Comparison of ENCODE assay signal across 8 mouse cellular contexts in genomic region chr1:164217791-164218685, GRCm38 (mm10). TPM values are rescaled to one million over a fixed set of nuclear protein-coding genes. Genes with fewer than 3 reads are reported as not detected.
DNase-seq lines count a peak whose midpoint lies in the region; ATAC-seq and TF ChIP-seq lines count a peak whose summit lies in the region.
"Had no signal": no experiment of that assay in that cellular context is flagged by ENCODE, and none has a peak within 500 bp of the region (broad histone marks: within the 10 kb centered on the region; RNA-seq: fewer than 3 reads in every experiment).

No protein-coding gene starts in this region.

- TF ChIP-seq RAD21 in MEL (IDR thresholded peaks at IDR 0.05; ENCODE audit: low read depth, low read length): no peak

- no peak for TF ChIP-seq POLR2A in MEL (IDR thresholded peaks at IDR 0.05; ENCODE audit: control insufficient read depth in 1 of 2, insufficient read depth in 1 of 2, low read depth in 1 of 2, low read length in 2 of 2, poor library complexity in 1 of 2)

- H3K9me3 ChIP-seq in kidney, embryonic 16.5 days (ENCODE audit: low read length): no peaks in the 10 kb centered on the region
- no peaks in the 10 kb centered on the region for H3K9me3 ChIP-seq in MEL (replicated peaks; ENCODE audit: insufficient read depth, low read length)
- H3K9me3 ChIP-seq in liver, embryonic 14.5 days (ENCODE audit: control insufficient read depth, low read length): no peaks in the 10 kb centered on the region
- H3K9me3 ChIP-seq: stomach, embryonic 15.5 days had no signal

- TF ChIP-seq EP300 in MEL (IDR thresholded peaks at IDR 0.05; ENCODE audit: low read depth in 1 of 2, low read length in 2 of 2): no peak
- TF ChIP-seq EP300 in liver, embryonic 14.5 days (IDR thresholded peaks at IDR 0.05; ENCODE audit: low read depth): no peak

- no peak overlapping the region for H3K27ac ChIP-seq in kidney, embryonic 16.5 days (ENCODE audit: low read length)
- H3K27ac ChIP-seq in MEL (ENCODE audit: control insufficient read depth, low read depth, low read length): no peak overlapping the region
- no peak overlapping the region for H3K27ac ChIP-seq in liver, embryonic 14.5 days
- H3K27ac ChIP-seq: stomach, embryonic 15.5 days had no signal

- H3K27me3 ChIP-seq in kidney, embryonic 16.5 days (ENCODE audit: insufficient read depth, low read length): no peaks in the 10 kb centered on the region; the same call in 1 of the 2 replicates
- H3K27me3 ChIP-seq in MEL (ENCODE audit: control insufficient read depth in 1 of 2, insufficient read depth in 2 of 2, low read length in 2 of 2): peaks cover 0 to 8% of the 10 kb centered on the region in 2 experiments; a peak in 3 of 4 replicates
- H3K27me3 ChIP-seq in liver, embryonic 14.5 days (ENCODE audit: control insufficient read depth, insufficient read depth, low read length): no peaks in the 10 kb centered on the region
- H3K27me3 ChIP-seq: stomach, embryonic 15.5 days had no signal

- ATAC-seq in kidney, embryonic 16.5 days (ENCODE audit: low FRiP score, low TSS enrichment): no peak
- ATAC-seq in liver, embryonic 14.5 days (ENCODE audit: insufficient read depth): no peak
- ATAC-seq in activated CD4-positive, CD25-positive, alpha-beta regulatory T cell, adult 4 months: no peak

- 38% methylated on average over 15 of the region's 15 CpGs for WGBS in kidney, embryonic 16.5 days
- WGBS in liver, embryonic 14.5 days (ENCODE audit: insufficient replicate concordance): 27% methylated on average over 15 of the region's 15 CpGs

- no peak overlapping the region for H3K9ac ChIP-seq in kidney, embryonic 16.5 days (replicated peaks; ENCODE audit: low read length)
- H3K9ac ChIP-seq in MEL (ENCODE audit: control insufficient read depth, low read depth, low read length, poor library complexity, severe bottlenecking): no peak overlapping the region
- no peak overlapping the region for H3K9ac ChIP-seq in liver, embryonic 14.5 days (replicated peaks)
- H3K9ac ChIP-seq: stomach, embryonic 15.5 days had no signal

- H3K36me3 ChIP-seq in kidney, embryonic 16.5 days (ENCODE audit: insufficient read depth, low read length): no peaks in the 10 kb centered on the region
- H3K36me3 ChIP-seq in MEL (ENCODE audit: control insufficient read depth in 1 of 2, insufficient read depth in 2 of 2, low read length in 2 of 2): no peaks in the 10 kb centered on the region
- no peaks in the 10 kb centered on the region for H3K36me3 ChIP-seq in liver, embryonic 14.5 days (replicated peaks; ENCODE audit: control insufficient read depth, insufficient read depth, low read depth)
- H3K36me3 ChIP-seq: stomach, embryonic 15.5 days had no signal

- H3K4me2 ChIP-seq in kidney, embryonic 16.5 days (replicated peaks; ENCODE audit: low read depth, low read length): peak overlapping the region; percentile 31; the same call in 1 of the 2 replicates
- 0 out of 2 replicates have a peak overlapping the region, but pooled peaks have one; percentile 11 for H3K4me2 ChIP-seq in liver, embryonic 14.5 days (ENCODE audit: low read depth)
- H3K4me2 ChIP-seq: stomach, embryonic 15.5 days had no signal

- no peak overlapping the region for H3K4me3 ChIP-seq in kidney, embryonic 16.5 days (ENCODE audit: low read length)
- no peak overlapping the region for H3K4me3 ChIP-seq in MEL (ENCODE audit: control insufficient read depth in 1 of 2, insufficient read depth in 1 of 2, low read depth in 2 of 2, low read length in 2 of 2)
- H3K4me3 ChIP-seq in liver, embryonic 14.5 days (ENCODE audit: insufficient read depth in 1 of 2, low read depth in 2 of 2, low read length in 2 of 2): no peak overlapping the region
- H3K4me3 ChIP-seq: stomach, embryonic 15.5 days had no signal

- H3K79me2 ChIP-seq in MEL (ENCODE audit: control insufficient read depth, insufficient read depth, low read length, poor library complexity): no peaks in the 10 kb centered on the region

- H3K4me1 ChIP-seq in kidney, embryonic 16.5 days (ENCODE audit: insufficient read depth, low read length): peaks cover 8% of the 10 kb centered on the region; the same call in 1 of the 2 replicates
- H3K4me1 ChIP-seq in MEL (ENCODE audit: control insufficient read depth in 1 of 2, insufficient read depth in 2 of 2, low read length in 2 of 2): no peaks in the 10 kb centered on the region; a peak in 1 of 4 replicates
- peaks cover 0 to 3% of the 10 kb centered on the region in 2 experiments; a peak in 1 of 4 replicates for H3K4me1 ChIP-seq in liver, embryonic 14.5 days (replicated peaks; ENCODE audit: control insufficient read depth in 2 of 2, insufficient read depth in 2 of 2, low read length in 1 of 2)

- no peak for TF ChIP-seq CTCF in MEL (IDR thresholded peaks at IDR 0.05 in 2 of 3, conservative IDR thresholded peaks at IDR 0.05 in 1 of 3; ENCODE audit: control insufficient read depth in 1 of 3, insufficient read depth in 1 of 3, low read depth in 2 of 3, low read length in 3 of 3, poor library complexity in 1 of 3, severe bottlenecking in 1 of 3)
- TF ChIP-seq CTCF in liver, embryonic 14.5 days (IDR thresholded peaks at IDR 0.05; ENCODE audit: low read depth): no peak

- DNase-seq in kidney, postnatal 25 days: no peak
- peak; percentile 19 for DNase-seq in MEL (ENCODE audit: low read depth, low spot score)
- peak; percentile 63 for DNase-seq in brain, adult 2 months (ENCODE audit: low read depth, low spot score)
- DNase-seq in liver, embryonic 14.5 days (ENCODE audit: low read depth in 3 of 3, low spot score in 3 of 3): no peak
- peak; percentile 21 for DNase-seq in thymus, postnatal 4 days

TF ChIP-seq in MEL, 35 proteins besides CTCF, POLR2A, EP300 and RAD21:
- TF ChIP-seq RCOR1 (IDR thresholded peaks at IDR 0.05; ENCODE audit: low read depth, low read length) (no peak), HCFC1 (IDR thresholded peaks at IDR 0.05; ENCODE audit: low read depth, low read length) (no peak), MAX (IDR thresholded peaks at IDR 0.05; ENCODE audit: low read length) (no peak), MAFK (IDR thresholded peaks at IDR 0.05; ENCODE audit: borderline replicate concordance, low read depth, low read length) (no peak), GATA1 (IDR thresholded peaks at IDR 0.05; ENCODE audit: low read depth, low read length) (peak; percentile 19; the same call in 1 of the 2 replicates)

RNA-seq across cellular contexts. Expression of gene Slc19a2, which starts 30.8 kb away (rescaled TPM):
- polyA plus RNA-seq in kidney, embryonic 16.5 days (2015; fragmentation: Nextera tagmentation; extraction: Ambion mirVana): 11.3 and 12.1 TPM in 2 replicates
- total RNA-seq in MEL (2012; rRNA removed): 9.7 TPM in 2 replicates
- polyA plus RNA-seq in MEL (2012; ENCODE audit: insufficient read depth in 1 of 2, insufficient read length in 2 of 2, low read depth in 1 of 2, low replicate concordance in 2 of 2, missing spikeins in 1 of 2): 10 to 100 TPM in 1 of 2 experiments, 1 to 10 TPM in 1; 9.0 to 54.2 TPM
- 12.8 and 13.0 TPM in 2 replicates for polyA plus RNA-seq in liver, embryonic 14.5 days (2012; rRNA removed)
- 19.6 and 19.8 TPM in 2 replicates for polyA plus RNA-seq in liver, embryonic 14.5 days (2014; fragmentation: Nextera tagmentation; extraction: Ambion mirVana)
- polyA plus RNA-seq in activated CD4-positive, CD25-positive, alpha-beta regulatory T cell, adult 4 months (2017; shearing (Covaris generic)): 1 to 10 TPM; 2.1 to 2.7 TPM

RNA-seq across cellular contexts. Expression of gene Ccdc181, which starts 57.3 kb away (rescaled TPM):
- 13.9 and 14.3 TPM in 2 replicates for polyA plus RNA-seq in kidney, embryonic 16.5 days (2015; fragmentation: Nextera tagmentation; extraction: Ambion mirVana)
- total RNA-seq in MEL (2012; rRNA removed): 11.0 and 13.0 TPM in 2 replicates
- polyA plus RNA-seq in MEL (2012; ENCODE audit: insufficient read depth in 1 of 2, insufficient read length in 2 of 2, low read depth in 1 of 2, low replicate concordance in 2 of 2, missing spikeins in 1 of 2): 10 to 100 TPM in 1 of 2 experiments, not detected in 1; 15.8 TPM
- polyA plus RNA-seq in liver, embryonic 14.5 days (2012; rRNA removed): 0.80 and 1.8 TPM in 2 replicates
- polyA plus RNA-seq in liver, embryonic 14.5 days (2014; fragmentation: Nextera tagmentation; extraction: Ambion mirVana): 2.3 and 3.7 TPM in 2 replicates
- polyA plus RNA-seq in activated CD4-positive, CD25-positive, alpha-beta regulatory T cell, adult 4 months (2017; shearing (Covaris generic)): 10 to 100 TPM in 1 of 2 experiments, 1 to 10 TPM in 1; 9.9 to 10.8 TPM

Comparison
In these comparisons a context has a peak if more than half of its experiments do, and no peak if none do; other contexts are left out.
1. DNase-seq: peak in MEL (single experiment), brain, adult 2 months (single experiment) and thymus, postnatal 4 days (single experiment); none in kidney, postnatal 25 days (0 of 2) and liver, embryonic 14.5 days (0 of 3).